11 mouse cellular contexts compared by ENCODE assay signal in the genomic region with DNA sequence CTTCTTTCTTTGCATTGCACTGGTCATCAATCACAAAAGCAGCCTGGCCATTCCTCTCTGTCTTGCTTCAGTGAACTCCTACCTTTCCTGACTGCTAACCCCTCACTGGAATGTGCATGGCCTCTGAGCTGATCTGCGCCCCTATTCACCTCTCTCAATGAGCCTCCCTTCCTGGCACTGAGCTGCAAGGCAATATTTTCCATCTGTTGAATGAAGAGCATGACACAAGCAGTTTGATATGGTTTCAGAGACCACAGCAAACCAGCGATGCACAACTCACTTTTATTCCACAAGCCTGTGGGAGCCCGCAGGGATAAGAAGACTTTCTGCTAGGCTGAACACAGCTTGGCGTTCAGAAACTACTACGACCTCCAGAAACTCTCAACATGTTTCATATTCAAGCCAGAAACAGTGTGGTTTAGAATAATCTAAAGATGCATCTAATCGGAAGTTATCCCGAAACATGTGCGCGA.
DNase-seq lines count a peak whose midpoint lies in the region; ATAC-seq and TF ChIP-seq lines count a peak whose summit lies in the region.
"Had no signal": no experiment of that assay in that cellular context is flagged by ENCODE, and none has a peak within 500 bp of the region (broad histone marks: within the 10 kb centered on the region; RNA-seq: fewer than 3 reads in every experiment).

No protein-coding gene starts in this region.

- H3K27ac ChIP-seq in heart, embryonic 11.5 days (ENCODE audit: low read depth, low read length), result no peak overlapping the region
- H3K27ac ChIP-seq in lung, embryonic 14.5 days (ENCODE audit: low read depth), result no peak overlapping the region
- no peak overlapping the region for H3K27ac ChIP-seq in embryonic facial prominence, embryonic 11.5 days (replicated peaks; ENCODE audit: low read depth, low read length)
- H3K27ac ChIP-seq in midbrain, postnatal 0 days (ENCODE audit: low read depth, low read length), result no peak overlapping the region
- H3K27ac ChIP-seq: liver, embryonic 14.5 days had no signal

- H3K9ac ChIP-seq in heart, embryonic 11.5 days (ENCODE audit: low read depth, low read length), result no peak overlapping the region
- no peak overlapping the region for H3K9ac ChIP-seq in lung, embryonic 14.5 days
- no peak overlapping the region for H3K9ac ChIP-seq in embryonic facial prominence, embryonic 11.5 days (replicated peaks; ENCODE audit: low read length)
- no peak overlapping the region for H3K9ac ChIP-seq in midbrain, postnatal 0 days (replicated peaks; ENCODE audit: low read length, poor library complexity, severe bottlenecking)
- H3K9ac ChIP-seq: liver, embryonic 14.5 days had no signal

- H3K36me3 ChIP-seq in heart, embryonic 11.5 days (ENCODE audit: control insufficient read depth, insufficient read depth, low read length), result no peaks in the 10 kb centered on the region
- no peaks in the 10 kb centered on the region for H3K36me3 ChIP-seq in lung, embryonic 14.5 days (ENCODE audit: insufficient read depth)
- no peaks in the 10 kb centered on the region for H3K36me3 ChIP-seq in embryonic facial prominence, embryonic 11.5 days (replicated peaks; ENCODE audit: control insufficient read depth, insufficient read depth, low read depth, low read length)
- no peaks in the 10 kb centered on the region for H3K36me3 ChIP-seq in midbrain, postnatal 0 days (ENCODE audit: insufficient read depth, low read length)

- no peak overlapping the region for H3K4me3 ChIP-seq in heart, embryonic 11.5 days (ENCODE audit: low read depth, low read length)
- H3K4me3 ChIP-seq in lung, embryonic 14.5 days (ENCODE audit: low read depth, low read length), result no peak overlapping the region
- no peak overlapping the region for H3K4me3 ChIP-seq in embryonic facial prominence, embryonic 11.5 days (ENCODE audit: low read depth, low read length)
- no peak overlapping the region for H3K4me3 ChIP-seq in midbrain, postnatal 0 days (ENCODE audit: low read depth, low read length)

- H3K4me1 ChIP-seq in heart, embryonic 11.5 days (ENCODE audit: control insufficient read depth, insufficient read depth, low read length), result no peaks in the 10 kb centered on the region
- no peaks in the 10 kb centered on the region for H3K4me1 ChIP-seq in lung, embryonic 14.5 days (ENCODE audit: insufficient read depth)
- no peaks in the 10 kb centered on the region for H3K4me1 ChIP-seq in embryonic facial prominence, embryonic 11.5 days (ENCODE audit: control insufficient read depth, insufficient read depth, low read length)
- H3K4me1 ChIP-seq in midbrain, postnatal 0 days (ENCODE audit: insufficient read depth, low read length), result no peaks in the 10 kb centered on the region

- H3K27me3 ChIP-seq in heart, embryonic 11.5 days (ENCODE audit: control insufficient read depth, insufficient read depth, low read length), result no peaks in the 10 kb centered on the region
- no peaks in the 10 kb centered on the region for H3K27me3 ChIP-seq in lung, embryonic 14.5 days (ENCODE audit: insufficient read depth, low read length)
- no peaks in the 10 kb centered on the region for H3K27me3 ChIP-seq in embryonic facial prominence, embryonic 11.5 days (ENCODE audit: control insufficient read depth, insufficient read depth, low read length)
- no peaks in the 10 kb centered on the region for H3K27me3 ChIP-seq in midbrain, postnatal 0 days (ENCODE audit: insufficient read depth, low read length)

- TF ChIP-seq CTCF in lung, embryonic 14.5 days (IDR thresholded peaks at IDR 0.05; ENCODE audit: low read depth), result no peak
- no peak for TF ChIP-seq CTCF in midbrain, postnatal 0 days (IDR thresholded peaks at IDR 0.05)

- H3K9me3 ChIP-seq in heart, embryonic 11.5 days (replicated peaks; ENCODE audit: control insufficient read depth, low read length), result no peaks in the 10 kb centered on the region
- no peaks in the 10 kb centered on the region for H3K9me3 ChIP-seq in lung, embryonic 14.5 days (ENCODE audit: low read depth, low read length)
- no peaks in the 10 kb centered on the region for H3K9me3 ChIP-seq in embryonic facial prominence, embryonic 11.5 days (replicated peaks; ENCODE audit: control insufficient read depth, low read length)
- no peaks in the 10 kb centered on the region for H3K9me3 ChIP-seq in midbrain, postnatal 0 days (ENCODE audit: low read length)

- ATAC-seq in heart, embryonic 11.5 days (replicated peaks; ENCODE audit: insufficient number of reproducible peaks, low FRiP score, low TSS enrichment), result no peak
- ATAC-seq in lung, embryonic 14.5 days (ENCODE audit: insufficient read depth), result no peak
- no peak; the same call in 1 of the 2 replicates for ATAC-seq in embryonic facial prominence, embryonic 11.5 days (replicated peaks; ENCODE audit: insufficient number of reproducible peaks, low FRiP score, low TSS enrichment, low read depth)
- ATAC-seq in midbrain, postnatal 0 days (ENCODE audit: low FRiP score), result no peak
- no peak for ATAC-seq in megakaryocyte-erythroid progenitor cell, adult 5-6 weeks (replicated peaks; ENCODE audit: low FRiP score, low TSS enrichment, poor library complexity, severe bottlenecking)

- WGBS in heart, embryonic 11.5 days (ENCODE audit: insufficient replicate concordance), result 74% methylated on average over 9 of the region's 9 CpGs
- WGBS in lung, embryonic 14.5 days, result 46% methylated on average over 9 of the region's 9 CpGs
- WGBS in embryonic facial prominence, embryonic 11.5 days, result 59% methylated on average over 9 of the region's 9 CpGs
- WGBS in midbrain, postnatal 0 days, result 23% methylated on average over 9 of the region's 9 CpGs

- DNase-seq in heart, adult 11 months, result peak; percentile 75
- peak; percentile 21 for DNase-seq in lung, embryonic 14.5 days
- DNase-seq in lung, postnatal 14 days, result no peak
- peak; percentile 15 for DNase-seq in embryonic facial prominence, embryonic 11.5 days (ENCODE audit: low spot score)
- DNase-seq in midbrain, postnatal 0 days (ENCODE audit: low spot score), result peak; percentile 21
- DNase-seq in adrenal gland, adult 2 months, result no peak
- DNase-seq: adrenal gland, adult 8-10 months; B cell, adult 2 months had no signal

- H3K4me2 ChIP-seq in heart, embryonic 11.5 days, result no peak overlapping the region
- no peak overlapping the region for H3K4me2 ChIP-seq in lung, embryonic 14.5 days
- H3K4me2 ChIP-seq in embryonic facial prominence, embryonic 11.5 days (ENCODE audit: low read depth, low read length), result no peak overlapping the region
- 0 out of 2 replicates have a peak overlapping the region, but pooled peaks have one; percentile 7 for H3K4me2 ChIP-seq in midbrain, postnatal 0 days (ENCODE audit: low read depth, low read length, poor library complexity, severe bottlenecking)

Comparison
In these comparisons a context has a peak if more than half of its experiments do, and no peak if none do; other contexts are left out.
1. DNase-seq: peak in heart, adult 11 months (single experiment), lung, embryonic 14.5 days (single experiment), embryonic facial prominence, embryonic 11.5 days (single experiment) and midbrain, postnatal 0 days (single experiment); none in lung, postnatal 14 days (single experiment) and adrenal gland, adult 2 months (single experiment).